Mouse (Mus musculus): ENCODE data around the gene Olfr1033. TPM values are rescaled to one million over a fixed set of nuclear protein-coding genes. Genes with fewer than 3 reads are reported as not detected.

Olfr1033 gene
- polyA plus RNA-seq, 1 experiment from 2014 or later, result not detected

Other genes starting within 250 kb of the Olfr1033 start
- gene Olfr1014, start 247.9 kb upstream of the Olfr1033 start, polyA plus RNA-seq (2016; fragmentation: Nextera tagmentation; extraction: Ambion mirVana), result not detected in 2 replicates
- not detected in 2 replicates for gene Olfr1015, start 238.6 kb upstream of the Olfr1033 start, polyA plus RNA-seq (2016; fragmentation: Nextera tagmentation; extraction: Ambion mirVana)
- gene Olfr1016, start 218.1 kb upstream of the Olfr1033 start, polyA plus RNA-seq (2016; fragmentation: Nextera tagmentation; extraction: Ambion mirVana), result not detected in 2 replicates
- not detected in 2 replicates for gene Olfr1018, start 202.2 kb upstream of the Olfr1033 start, polyA plus RNA-seq (2016; fragmentation: Nextera tagmentation; extraction: Ambion mirVana)
- not detected in 2 replicates for gene Olfr1019, start 175.2 kb upstream of the Olfr1033 start, polyA plus RNA-seq (2016; fragmentation: Nextera tagmentation; extraction: Ambion mirVana)
- gene Olfr1020, start 173.6 kb upstream of the Olfr1033 start, polyA plus RNA-seq (2016; fragmentation: Nextera tagmentation; extraction: Ambion mirVana), result not detected in 2 replicates
- not detected in 2 replicates for gene Olfr1022, start 152.0 kb upstream of the Olfr1033 start, polyA plus RNA-seq (2016; fragmentation: Nextera tagmentation; extraction: Ambion mirVana)
- not detected in 2 replicates for gene Olfr1023, start 135.0 kb upstream of the Olfr1033 start, polyA plus RNA-seq (2016; fragmentation: Nextera tagmentation; extraction: Ambion mirVana)
- not detected in 2 replicates for gene Olfr1024, start 115.6 kb upstream of the Olfr1033 start, polyA plus RNA-seq (2016; fragmentation: Nextera tagmentation; extraction: Ambion mirVana)
- not detected in 2 replicates for gene Olfr1025-ps1, start 105.4 kb upstream of the Olfr1033 start, polyA plus RNA-seq (2016; fragmentation: Nextera tagmentation; extraction: Ambion mirVana)
- not detected in 2 replicates for gene Olfr1026, start 99.1 kb upstream of the Olfr1033 start, polyA plus RNA-seq (2016; fragmentation: Nextera tagmentation; extraction: Ambion mirVana)
- not detected in 2 replicates for gene Olfr1028, start 70.2 kb upstream of the Olfr1033 start, polyA plus RNA-seq (2016; fragmentation: Nextera tagmentation; extraction: Ambion mirVana)
- not detected in 2 replicates for gene Olfr1029, start 46.7 kb upstream of the Olfr1033 start, polyA plus RNA-seq (2016; fragmentation: Nextera tagmentation; extraction: Ambion mirVana)
- not detected in 2 replicates for gene Olfr1030, start 41.4 kb upstream of the Olfr1033 start, polyA plus RNA-seq (2016; fragmentation: Nextera tagmentation; extraction: Ambion mirVana)
- gene Olfr1031, start 30.3 kb upstream of the Olfr1033 start, polyA plus RNA-seq (2016; fragmentation: Nextera tagmentation; extraction: Ambion mirVana), result not detected in 2 replicates
- not detected in 2 replicates for gene Olfr1032, start 15.1 kb upstream of the Olfr1033 start, polyA plus RNA-seq (2016; fragmentation: Nextera tagmentation; extraction: Ambion mirVana)
- not detected in 2 replicates for gene Olfr1034, start 25.2 kb downstream of the Olfr1033 start, polyA plus RNA-seq (2016; fragmentation: Nextera tagmentation; extraction: Ambion mirVana)
- not detected in 2 replicates for gene Olfr1036, start 53.4 kb downstream of the Olfr1033 start, polyA plus RNA-seq (2016; fragmentation: Nextera tagmentation; extraction: Ambion mirVana)
- not detected in 2 replicates for gene Olfr1037, start 66.8 kb downstream of the Olfr1033 start, polyA plus RNA-seq (2016; fragmentation: Nextera tagmentation; extraction: Ambion mirVana)
- not detected in 2 replicates for gene Olfr1039, start 115.3 kb downstream of the Olfr1033 start, polyA plus RNA-seq (2016; fragmentation: Nextera tagmentation; extraction: Ambion mirVana)
- not detected in 2 replicates for gene Olfr1040, start 126.1 kb downstream of the Olfr1033 start, polyA plus RNA-seq (2016; fragmentation: Nextera tagmentation; extraction: Ambion mirVana)
- gene Olfr1042, start 141.2 kb downstream of the Olfr1033 start, polyA plus RNA-seq (2016; fragmentation: Nextera tagmentation; extraction: Ambion mirVana), result not detected in 2 replicates
- not detected in 2 replicates for gene Olfr1043, start 146.9 kb downstream of the Olfr1033 start, polyA plus RNA-seq (2016; fragmentation: Nextera tagmentation; extraction: Ambion mirVana)
- not detected in 2 replicates for gene Olfr1044, start 157.2 kb downstream of the Olfr1033 start, polyA plus RNA-seq (2016; fragmentation: Nextera tagmentation; extraction: Ambion mirVana)
- gene Olfr52, start 165.1 kb downstream of the Olfr1033 start, polyA plus RNA-seq (2016; fragmentation: Nextera tagmentation; extraction: Ambion mirVana), result not detected in 2 replicates
- gene Olfr1045, start 182.4 kb downstream of the Olfr1033 start, polyA plus RNA-seq (2016; fragmentation: Nextera tagmentation; extraction: Ambion mirVana), result not detected in 2 replicates
- not detected in 2 replicates for gene Olfr1046, start 198.7 kb downstream of the Olfr1033 start, polyA plus RNA-seq (2016; fragmentation: Nextera tagmentation; extraction: Ambion mirVana)
- not detected in 2 replicates for gene Olfr1047, start 210.8 kb downstream of the Olfr1033 start, polyA plus RNA-seq (2016; fragmentation: Nextera tagmentation; extraction: Ambion mirVana)
- not detected in 2 replicates for gene Olfr1048, start 219.7 kb downstream of the Olfr1033 start, polyA plus RNA-seq (2016; fragmentation: Nextera tagmentation; extraction: Ambion mirVana)
- gene Olfr1049, start 237.7 kb downstream of the Olfr1033 start, polyA plus RNA-seq (2016; fragmentation: Nextera tagmentation; extraction: Ambion mirVana), result not detected in 2 replicates